Mouse (Mus musculus) kidney, adult 2 months (tissue): ENCODE measurements at regions not wholly inside any gene's neighbourhood (a gene's known extent, or its start where the extent isn't known, plus 50 kb on each side); places are given as distances from the start of the nearest gene placed in this dataset.

Source experiments
- DNase-seq: peaks from one replicate; pipeline ENCODE4 v3.0.0; 2021
- H3K27ac ChIP-seq: fragments of 200-500 bp; 2 replicates; pipeline ENCODE4 v1.5.1; 2012; ENCODE audit warnings: low read depth, low read length, control low read depth, inconsistent platforms; ENCODE audit not compliant: insufficient read depth
- H3K27me3 ChIP-seq: fragments of 200-500 bp; replicated peaks from 2 replicates; pipeline ENCODE4 v1.6.1; 2012; ENCODE audit warnings: mild to moderate bottlenecking, moderate library complexity, low read length, inconsistent platforms; ENCODE audit not compliant: control insufficient read depth, insufficient read depth
- H3K36me3 ChIP-seq: fragments of 200-500 bp; 2 replicates; pipeline ENCODE4 v1.6.1; 2012; ENCODE audit warnings: mild to moderate bottlenecking, moderate library complexity, low read length, inconsistent platforms; ENCODE audit not compliant: control insufficient read depth, insufficient read depth
- H3K4me1 ChIP-seq: fragments of 200-500 bp; 2 replicates; pipeline ENCODE4 v1.6.1; 2011; ENCODE audit warnings: low read length; ENCODE audit not compliant: control insufficient read depth, insufficient read depth
- H3K4me3 ChIP-seq: fragments of 200-500 bp; 2 replicates; pipeline ENCODE4 v1.5.1; 2011; ENCODE audit warnings: mild to moderate bottlenecking, low read depth, low read length, control low read depth; ENCODE audit not compliant: insufficient read depth
- CTCF ChIP-seq: fragments of 200-500 bp; conservative IDR thresholded peaks from 2 replicates; pipeline ENCODE4 v1.5.1; 2011; ENCODE audit warnings: low read depth, mild to moderate bottlenecking, control low read depth, low read length, moderate library complexity, mixed read lengths; ENCODE audit not compliant: insufficient read depth, insufficient read length
- POLR2A ChIP-seq: fragments of 200-500 bp; IDR thresholded peaks from one replicate; pipeline ENCODE4 v1.6.1; 2011; ENCODE audit warnings: low read depth, low read length, control low read depth
- WGBS: fragments of 180-500 bp; shearing (Covaris S2); methylation state at CpG from one replicate; pipeline ENCODE4 v1.1.7; 2018; 5-methylcytosine and 5-hydroxymethylcytosine counted together

GRCm38 (mm10) chr3:118433441-118434021 lies 128.4 kb upstream of the Dpyd start:
- H3K27me3 ChIP-seq, result 0 out of 2 replicates have a peak, but pooled peaks cover 2% of the 10 kb centered on the region
- no peak for DNase-seq

GRCm38 (mm10) chr3:118434311-118434710 lies 127.6 kb upstream of the Dpyd start:
- TF ChIP-seq CTCF (no peak), POLR2A (no peak)
- Histone ChIP-seq H3K27me3 (0 out of 2 replicates have a peak, but pooled peaks cover 2% of the 10 kb centered on the region), H3K36me3 (no peaks in the 10 kb centered on the region), H3K4me3 (no peak overlapping the region), H3K4me1 (no peaks in the 10 kb centered on the region), H3K27ac (no peak overlapping the region)
- no peak for DNase-seq
- WGBS, result under 1% methylated on average over 17 of the region's 17 CpGs

More at GRCm38 (mm10) chr3:118433441-118434021, 128.4 kb upstream of the Dpyd start:
- no peaks in the 10 kb centered on the region for H3K36me3 ChIP-seq
- WGBS, result 3% methylated on average over 31 of the region's 31 CpGs
- no peaks in the 10 kb centered on the region for H3K4me1 ChIP-seq
- H3K27ac ChIP-seq, result no peak overlapping the region
- H3K4me3 ChIP-seq, result 0 out of 2 replicates have a peak overlapping the region, but pooled peaks have one; percentile 9
- TF ChIP-seq POLR2A (no peak), CTCF (no peak)

GRCm38 (mm10) chr3:118434847-118435246 lies 127.1 kb upstream of the Dpyd start:
- WGBS, result 1% methylated on average over 13 of the region's 13 CpGs
- H3K27me3 ChIP-seq, result 0 out of 2 replicates have a peak, but pooled peaks cover 2% of the 10 kb centered on the region
- H3K4me3 ChIP-seq, result no peak overlapping the region
- H3K27ac ChIP-seq, result no peak overlapping the region
- no peaks in the 10 kb centered on the region for H3K4me1 ChIP-seq
- H3K36me3 ChIP-seq, result no peaks in the 10 kb centered on the region
- TF ChIP-seq CTCF, result no peak
- no peak for TF ChIP-seq POLR2A
- no peak for DNase-seq

GRCm38 (mm10) chr3:118435248-118435647 lies 126.7 kb upstream of the Dpyd start:
- DNase-seq, result no peak
- Histone ChIP-seq H3K27me3 (0 out of 2 replicates have a peak, but pooled peaks cover 2% of the 10 kb centered on the region), H3K36me3 (no peaks in the 10 kb centered on the region), H3K4me3 (no peak overlapping the region), H3K27ac (no peak overlapping the region), H3K4me1 (no peaks in the 10 kb centered on the region)
- no peak for TF ChIP-seq POLR2A
- TF ChIP-seq CTCF, result no peak
- 9% methylated on average over 9 of the region's 9 CpGs for WGBS

GRCm38 (mm10) chr3:118443742-118444332 lies 118.1 kb upstream of the Dpyd start:
- Histone ChIP-seq H3K4me1 (no peaks in the 10 kb centered on the region), H3K27me3 (no peaks in the 10 kb centered on the region), H3K4me3 (no peak overlapping the region), H3K27ac (no peak overlapping the region), H3K36me3 (no peaks in the 10 kb centered on the region)
- WGBS, result 41% methylated on average over 8 of the region's 8 CpGs
- DNase-seq, result no peak
- no peak for TF ChIP-seq CTCF
- no peak for TF ChIP-seq POLR2A

- H3K4me1 ChIP-seq, result no peaks in the 10 kb centered on the region
- WGBS, result 68% methylated on average over 4 of the region's 4 CpGs
- TF ChIP-seq POLR2A (no peak), CTCF (no peak)
- H3K36me3 ChIP-seq, result no peaks in the 10 kb centered on the region
- DNase-seq, result no peak
- H3K27me3 ChIP-seq, result no peaks in the 10 kb centered on the region
- H3K27ac ChIP-seq, result no peak overlapping the region
- no peak overlapping the region for H3K4me3 ChIP-seq
Measured at GRCm38 (mm10) chr3:118445360-118445759, 116.6 kb upstream of the Dpyd start.

- TF ChIP-seq POLR2A (no peak), CTCF (no peak)
- WGBS, result 66% methylated on average over 2 of the region's 2 CpGs
Measured at GRCm38 (mm10) chr3:118459636-118460035, 102.3 kb upstream of the Dpyd start.

More at GRCm38 (mm10) chr3:118459636-118460035, 102.3 kb upstream of the Dpyd start:
- H3K36me3 ChIP-seq, result no peaks in the 10 kb centered on the region
- no peaks in the 10 kb centered on the region for H3K27me3 ChIP-seq
- no peak overlapping the region for H3K27ac ChIP-seq
- DNase-seq, result no peak
- no peak overlapping the region for H3K4me3 ChIP-seq
- H3K4me1 ChIP-seq, result no peaks in the 10 kb centered on the region
